Mouse (Mus musculus) urinary bladder, postnatal 25 days (tissue): ENCODE data around the gene Slc45a2.
"Not testable (repeated sequence)": the region's sequence is repeated elsewhere in the genome, so short reads cannot be mapped to it uniquely, and the experiment has no call there.

Experiments used
- DNase-seq: peaks from one replicate; pipeline ENCODE4 v3.0.0; 2022; ENCODE audit warnings: low spot score

Slc45a2 gene

GRCm38 (mm10) chr15:11000421-11000820, at the start of gene Slc45a2:
TSS of gene Slc45a2 (plus strand) at chr15:11000721.
- DNase-seq, result no peak

- no peak for DNase-seq
Observed at GRCm38 (mm10) chr15:10951951-10952759, 48.4 kb upstream of the Slc45a2 start, which contains the start of gene C1qtnf3. TSS of gene C1qtnf3 (plus strand) at chr15:10952332.

- no peak for DNase-seq
Observed at GRCm38 (mm10) chr15:10952760-10953305, 47.7 kb upstream of the Slc45a2 start.

- no peak for DNase-seq
Observed at GRCm38 (mm10) chr15:10953465-10953864, 47.1 kb upstream of the Slc45a2 start.

- DNase-seq, result no peak
Observed at GRCm38 (mm10) chr15:10954381-10955016, 46.0 kb upstream of the Slc45a2 start.

GRCm38 (mm10) chr15:10955156-10955555, 45.4 kb upstream of the Slc45a2 start:
- no peak for DNase-seq

- no peak for DNase-seq
Observed at GRCm38 (mm10) chr15:10956706-10957105, 43.8 kb upstream of the Slc45a2 start.

- DNase-seq, result no peak
Observed at GRCm38 (mm10) chr15:10959277-10960026, 41.1 kb upstream of the Slc45a2 start.

- DNase-seq, result no peak
Observed at GRCm38 (mm10) chr15:10960267-10960666, 40.3 kb upstream of the Slc45a2 start.

GRCm38 (mm10) chr15:10962601-10963000, 37.9 kb upstream of the Slc45a2 start:
- no peak for DNase-seq

- DNase-seq, result no peak
Observed at GRCm38 (mm10) chr15:10969439-10969838, 31.1 kb upstream of the Slc45a2 start.

GRCm38 (mm10) chr15:10970777-10971176, 29.7 kb upstream of the Slc45a2 start:
- DNase-seq, result no peak

- DNase-seq, result no peak
Observed at GRCm38 (mm10) chr15:10977151-10977550, 23.4 kb upstream of the Slc45a2 start.

GRCm38 (mm10) chr15:10980712-10981111, 19.8 kb upstream of the Slc45a2 start:
- DNase-seq, result no peak

GRCm38 (mm10) chr15:10981377-10982063, 19.0 kb upstream of the Slc45a2 start, which contains the start of gene Amacr:
TSS of gene Amacr (plus strand) at chr15:10981756.
- DNase-seq, result peak; percentile 85

- DNase-seq, result no peak
Observed at GRCm38 (mm10) chr15:10982064-10982435, 18.5 kb upstream of the Slc45a2 start.

- DNase-seq, result no peak
Observed at GRCm38 (mm10) chr15:10985756-10986155, 14.8 kb upstream of the Slc45a2 start.

GRCm38 (mm10) chr15:10986477-10986876, 14.0 kb upstream of the Slc45a2 start:
- not testable (repeated sequence) for DNase-seq

GRCm38 (mm10) chr15:10990411-10990810, 10.1 kb upstream of the Slc45a2 start:
- DNase-seq, result no peak

- DNase-seq, result no peak
Observed at GRCm38 (mm10) chr15:10991566-10991965, 9.0 kb upstream of the Slc45a2 start.

GRCm38 (mm10) chr15:10999832-11000231, 689 bp upstream of the Slc45a2 start:
- no peak for DNase-seq

GRCm38 (mm10) chr15:11003791-11004190, 3.3 kb downstream of the Slc45a2 start:
- DNase-seq, result no peak
